Mouse (Mus musculus) heart, adult 9 months (tissue): ENCODE measurements around the gene Gm10837.
"Not testable (repeated sequence)": the region's sequence is repeated elsewhere in the genome, so short reads cannot be mapped to it uniquely, and the experiment has no call there.

Experiments
- DNase-seq, 2 experiments: peaks; one replicate each; pipeline ENCODE4 v3.0.0; 2022; ENCODE audit warnings: low spot score in 2 of 2

The Gm10837 gene

DNA sequence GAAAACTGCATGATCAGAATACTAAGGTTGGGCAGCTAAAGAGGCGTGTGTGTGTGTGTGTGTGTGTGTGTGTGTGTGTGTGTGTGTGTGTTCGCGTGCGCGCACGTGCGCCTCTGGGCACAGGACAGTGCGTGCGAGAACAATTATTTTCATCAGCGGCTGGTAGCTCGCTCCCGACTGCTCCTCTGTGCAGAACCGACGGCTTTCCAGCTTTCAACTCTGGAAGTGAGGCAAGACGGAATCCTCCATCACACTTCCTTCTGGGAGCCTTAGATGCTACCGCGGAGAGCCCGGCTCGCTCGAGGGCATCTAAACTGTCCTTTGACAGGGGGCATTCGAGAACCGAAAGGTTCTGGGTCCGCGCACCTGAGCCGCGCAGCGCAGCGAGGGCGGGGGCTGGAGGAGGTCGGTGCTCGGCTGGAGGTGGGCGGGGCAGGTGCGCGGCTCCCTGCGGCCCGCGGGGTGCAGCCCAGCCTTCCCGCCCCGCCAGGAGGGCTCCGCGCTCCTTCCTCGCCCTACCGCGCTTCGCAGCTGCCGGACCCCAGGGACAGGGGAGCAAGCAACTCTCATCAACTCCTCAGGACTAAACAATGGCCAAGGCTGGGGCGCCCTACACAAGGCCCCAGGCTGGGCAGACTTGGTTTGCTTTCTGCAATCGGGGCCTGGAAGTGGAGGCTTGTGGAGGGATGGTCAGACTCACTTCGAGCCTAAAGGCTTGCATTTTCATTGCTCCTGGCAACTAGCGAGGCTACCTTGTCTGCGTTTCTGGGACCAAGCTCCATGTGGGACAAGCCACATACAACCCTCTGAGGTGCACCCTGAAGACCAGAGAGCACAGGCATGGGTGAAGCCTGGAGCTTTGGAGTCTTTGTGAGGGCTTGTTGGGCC, at the start of gene Gm10837:
Gene Gm10837, plus strand, starts transcription at position 146 of the 888 bp plus-strand sequence.
- DNase-seq: no peak

DNA sequence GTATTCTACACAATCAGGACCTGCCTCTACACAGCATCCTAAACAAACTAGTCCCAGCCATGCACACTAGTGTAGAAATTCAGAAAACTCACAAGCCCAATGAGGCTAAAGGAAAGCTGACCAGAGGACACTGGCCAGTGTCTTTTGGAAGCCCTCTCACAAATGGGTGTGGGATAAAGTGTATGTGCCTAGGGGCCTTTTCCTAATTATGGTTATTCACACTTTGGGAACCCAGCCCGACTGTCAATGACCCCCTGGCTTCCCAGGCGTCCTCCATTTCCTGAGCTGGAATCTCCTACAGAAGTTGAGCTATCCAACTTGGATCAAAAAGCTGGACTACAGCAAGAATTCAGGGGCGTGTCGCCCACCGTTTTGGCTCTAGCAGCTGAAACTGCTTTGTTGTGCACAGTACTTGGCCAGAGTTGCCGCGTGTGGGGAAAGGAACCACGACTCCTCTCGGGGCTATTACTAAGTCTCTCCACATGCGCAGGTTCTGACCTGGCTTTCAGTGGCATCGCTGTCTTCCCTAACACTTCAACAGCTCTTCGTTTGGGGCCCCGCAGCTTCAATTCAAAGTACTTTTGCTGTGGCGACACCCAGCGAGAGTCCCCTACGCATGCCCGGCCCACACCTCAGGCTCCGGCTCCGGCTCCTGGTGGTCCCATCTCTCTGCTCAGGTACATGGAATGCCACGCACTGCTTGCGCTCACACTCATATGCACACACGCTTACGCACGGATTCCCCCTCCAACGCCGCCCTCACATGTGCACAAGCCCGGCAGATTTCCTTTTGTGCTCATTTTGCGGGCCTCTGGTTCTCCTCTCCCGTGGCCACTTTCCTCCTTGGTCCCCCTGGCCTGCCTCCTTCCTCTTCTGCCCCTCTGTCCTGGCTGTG, 40.5 kb upstream of the Gm10837 start:
- no peak for DNase-seq

DNA sequence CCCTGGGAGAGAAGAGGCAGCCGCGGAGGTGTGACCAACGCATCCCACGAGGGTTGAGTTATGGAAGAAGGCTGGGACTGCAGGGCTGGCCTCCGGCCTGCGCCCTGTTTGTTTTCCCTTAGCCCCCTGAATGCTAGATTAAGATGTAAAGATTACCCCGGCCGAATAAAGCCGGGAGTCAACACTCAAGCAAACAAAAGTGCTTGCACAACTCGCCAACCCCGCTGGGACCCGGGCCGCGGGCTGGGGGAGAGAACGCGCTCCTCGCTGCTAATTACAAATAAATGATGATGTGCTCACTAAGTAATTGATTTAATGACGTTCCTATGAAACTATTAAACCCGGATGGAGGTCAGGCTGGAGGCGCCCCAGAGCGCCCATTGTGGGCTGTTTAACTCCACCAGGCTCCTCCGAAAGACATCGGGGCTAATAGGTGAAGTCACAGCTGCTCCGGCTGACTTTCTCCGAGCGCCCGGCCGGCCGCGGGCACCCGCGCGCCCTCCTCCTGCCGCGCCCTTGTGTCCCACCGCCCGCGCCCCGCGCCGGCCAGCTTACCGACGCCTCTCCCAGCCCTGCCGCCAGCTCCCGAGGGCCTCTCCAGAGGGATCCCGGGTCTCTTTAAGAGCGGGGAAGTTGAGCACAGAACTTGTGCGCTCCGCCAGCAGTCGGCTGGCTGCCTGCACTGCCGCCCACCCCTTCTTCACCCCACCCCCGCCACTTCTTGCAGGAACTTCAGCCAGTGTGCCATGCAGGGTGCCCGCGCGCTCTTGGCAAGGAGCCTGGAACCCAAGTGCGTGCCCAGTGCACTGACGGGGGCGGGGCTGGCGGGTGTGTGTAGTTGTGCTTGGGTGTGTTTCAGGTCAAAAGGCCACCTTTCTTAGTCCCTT, 39.6 kb upstream of the Gm10837 start, which contains the start of gene Gm5089:
Gene Gm5089, minus strand, starts transcription at position 620 of the 887 bp plus-strand sequence.
- DNase-seq: no peak

DNA sequence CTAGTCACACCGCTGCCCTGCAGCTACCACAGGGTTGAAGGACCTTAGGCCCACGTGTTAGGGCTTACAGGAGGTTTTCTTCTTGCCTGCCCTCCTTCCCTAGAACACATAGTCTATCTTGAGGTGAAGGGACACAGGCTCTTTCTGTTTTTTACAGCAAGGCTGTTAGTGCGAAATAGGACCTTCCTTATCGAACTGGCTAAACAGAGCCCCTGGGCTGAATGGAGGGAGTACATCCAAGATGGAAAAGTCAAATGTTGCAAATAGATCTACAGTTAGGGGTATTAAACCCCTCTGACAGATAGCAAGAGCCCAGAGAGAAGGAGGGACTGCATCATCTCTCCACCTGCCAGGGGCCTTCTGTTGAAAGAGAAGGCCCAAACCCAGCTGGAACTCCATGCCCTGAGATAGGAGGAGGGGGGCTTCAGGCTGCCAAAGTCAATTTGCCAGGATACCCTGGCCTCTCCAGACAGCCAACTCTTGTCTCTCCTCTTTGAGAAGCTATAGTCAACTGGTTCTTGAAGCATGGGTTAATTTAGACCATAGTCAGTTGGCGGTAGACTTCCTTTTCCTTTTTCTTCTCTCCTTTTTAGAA, 38.7 kb upstream of the Gm10837 start:
- no peak for DNase-seq

DNA sequence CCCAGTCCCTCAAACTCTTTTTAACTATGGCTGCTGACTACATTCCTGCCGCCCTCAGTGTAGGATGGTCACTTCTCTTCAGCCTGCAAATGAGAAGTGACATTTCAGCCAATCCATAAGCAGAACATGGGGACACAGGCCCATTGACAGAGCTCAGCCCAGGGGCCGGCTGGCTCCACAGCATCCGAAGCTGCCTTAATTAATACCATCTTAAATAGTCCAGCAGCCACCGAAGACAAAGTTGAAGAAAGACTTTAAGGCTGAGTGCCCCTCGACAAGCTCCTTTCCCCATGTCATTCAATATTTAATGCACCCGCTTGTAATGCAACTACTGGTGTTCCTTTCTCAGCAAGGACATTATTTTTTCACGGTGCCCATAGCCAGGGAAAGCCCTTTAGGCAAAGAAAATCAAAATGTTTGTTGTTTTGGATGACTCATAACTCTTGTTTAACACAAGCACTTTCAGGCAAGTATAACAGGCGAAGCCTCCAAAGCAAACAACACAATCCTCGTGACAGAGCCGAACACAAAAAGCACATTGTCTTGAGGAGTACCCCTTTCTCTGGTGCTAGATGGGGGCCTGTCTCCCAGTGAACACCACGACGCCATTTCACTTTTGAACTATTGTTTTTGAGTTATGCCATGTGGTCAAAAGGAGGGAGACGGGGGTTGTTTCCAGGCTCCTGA, 37.5 kb upstream of the Gm10837 start:
- DNase-seq: no peak

DNA sequence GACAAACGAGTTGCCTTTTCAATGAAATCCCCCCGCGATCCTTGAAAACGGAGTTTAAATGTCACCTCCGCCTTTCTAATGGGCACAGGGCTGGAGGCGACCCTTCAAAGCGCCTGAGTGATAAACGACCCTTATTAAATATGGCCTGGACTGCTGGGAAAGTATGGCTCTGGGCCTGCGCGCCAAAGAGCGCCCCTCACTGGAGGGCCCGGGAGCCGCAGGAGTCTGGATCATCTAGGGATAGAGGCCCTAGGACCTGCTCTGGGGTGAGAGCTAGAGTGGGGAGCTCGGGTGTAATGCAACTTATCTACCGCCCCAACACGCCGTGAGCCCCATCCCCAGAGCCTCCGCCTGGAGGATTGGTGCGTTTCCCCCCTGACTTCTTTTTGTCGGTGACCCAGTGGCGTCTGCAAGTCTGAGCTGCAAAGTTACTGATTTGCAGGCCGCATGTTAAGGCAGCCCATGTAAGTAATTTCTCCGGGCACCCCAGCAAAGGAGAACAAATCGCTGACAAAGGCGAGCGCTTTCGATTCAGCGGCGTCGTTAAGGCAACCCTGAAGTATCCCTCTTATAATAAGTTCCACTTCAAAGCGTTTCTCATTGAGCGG, 36.9 kb upstream of the Gm10837 start:
- DNase-seq: no peak

DNA sequence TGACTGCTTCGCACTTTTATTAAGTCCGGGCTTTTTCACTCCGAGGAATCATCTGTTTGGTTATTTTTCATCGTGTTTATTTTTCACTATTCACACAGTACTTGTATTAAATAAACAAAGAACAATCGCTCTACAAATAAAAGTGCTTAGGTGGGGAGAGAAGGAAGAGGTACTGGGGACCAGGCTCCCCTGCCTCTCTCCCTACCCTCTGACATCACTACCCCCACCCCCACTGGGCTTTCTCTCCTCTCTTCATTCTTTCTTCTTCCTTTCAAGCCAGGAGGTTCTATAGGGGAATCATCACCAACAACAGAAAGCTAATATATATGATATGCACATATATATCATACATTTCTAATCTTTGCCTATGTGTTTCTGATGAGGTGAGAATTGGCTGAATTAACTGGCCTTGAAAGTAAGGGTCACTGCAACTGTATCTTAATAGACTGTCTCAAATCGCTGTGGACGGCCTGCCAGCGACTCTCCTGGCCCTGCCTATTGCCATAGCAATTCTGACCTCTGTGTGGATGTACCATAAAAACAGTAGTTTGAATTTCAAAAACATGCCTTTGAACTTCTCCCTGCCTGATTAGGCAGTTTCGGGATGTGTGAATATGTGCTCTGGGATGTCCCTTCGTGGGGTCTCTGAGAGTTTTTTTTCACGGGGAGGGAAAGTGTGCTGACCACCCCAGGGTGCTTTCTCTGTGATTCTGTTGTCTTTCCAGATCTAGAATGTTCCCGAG, 36.2 kb upstream of the Gm10837 start:
- DNase-seq: no peak

DNA sequence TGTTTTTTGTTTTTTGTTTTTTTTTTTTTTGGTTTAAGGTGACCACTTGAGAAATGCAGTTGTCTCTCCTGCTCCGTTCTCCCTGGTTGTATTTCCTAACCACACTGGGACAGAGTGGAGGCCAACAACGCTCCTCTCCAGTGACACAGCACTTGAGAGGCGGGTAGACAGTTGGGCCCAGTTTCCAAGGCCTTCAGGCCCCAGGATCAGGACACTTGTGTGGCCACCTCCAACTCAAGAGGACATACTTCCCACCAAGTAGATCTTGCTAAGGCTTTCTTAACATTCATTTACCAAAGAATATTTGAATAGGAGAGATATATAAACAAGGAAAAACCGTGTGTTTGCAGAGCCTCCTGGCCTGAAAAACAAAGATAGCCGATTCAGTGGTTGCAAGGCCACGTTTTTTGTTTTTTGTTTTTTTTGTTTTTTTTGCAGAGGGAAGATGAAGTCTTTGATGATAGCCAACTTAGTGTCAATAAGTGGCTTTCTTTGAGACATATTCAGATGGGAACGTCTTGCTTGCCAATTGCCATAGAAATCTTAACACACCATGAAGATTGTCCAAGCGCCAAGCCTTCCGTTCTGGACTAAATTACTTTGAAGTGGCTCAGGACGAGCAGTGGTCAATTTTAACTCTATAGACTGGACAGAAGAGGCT, 35.4 kb upstream of the Gm10837 start:
- no peak for DNase-seq

DNA sequence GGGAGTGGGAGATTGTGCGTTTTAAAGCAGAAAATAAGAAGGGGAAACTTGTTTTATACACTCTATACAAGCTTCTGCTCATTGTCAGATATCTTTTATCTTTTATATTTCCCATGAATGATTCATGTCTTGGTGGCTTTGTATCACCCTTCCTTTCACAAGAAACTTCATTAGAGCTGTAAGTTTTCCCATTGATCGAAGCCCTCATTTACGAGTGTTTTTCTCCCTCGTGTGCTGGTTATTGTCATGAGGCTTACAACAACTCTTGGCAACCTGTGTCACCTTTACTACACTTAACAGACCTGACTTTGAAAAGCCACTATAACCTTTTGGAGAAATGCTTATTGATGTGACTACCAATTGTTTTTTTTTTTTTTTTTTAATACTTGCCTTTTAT, 34.8 kb upstream of the Gm10837 start:
- DNase-seq: no peak

DNA sequence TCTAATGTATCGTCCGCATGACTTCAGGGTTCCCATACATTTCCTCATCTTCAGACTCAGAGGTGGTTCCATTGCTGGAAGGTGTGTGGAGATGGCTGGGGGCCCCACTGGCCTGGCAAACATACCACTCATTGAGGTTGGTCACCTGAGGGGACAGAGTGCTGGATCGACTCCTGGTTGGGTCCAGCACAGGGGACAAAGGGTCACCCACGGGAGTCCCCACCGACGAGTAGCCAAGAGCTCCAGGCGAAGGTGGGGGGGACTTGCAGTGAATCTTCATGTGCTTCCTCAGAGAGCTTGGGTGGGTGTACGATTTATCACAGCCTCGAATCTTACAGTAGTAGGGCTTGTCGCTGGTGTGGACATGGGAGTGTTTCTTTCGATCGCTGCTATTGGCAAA, 31.1 kb upstream of the Gm10837 start:
- not testable (repeated sequence) for DNase-seq

DNA sequence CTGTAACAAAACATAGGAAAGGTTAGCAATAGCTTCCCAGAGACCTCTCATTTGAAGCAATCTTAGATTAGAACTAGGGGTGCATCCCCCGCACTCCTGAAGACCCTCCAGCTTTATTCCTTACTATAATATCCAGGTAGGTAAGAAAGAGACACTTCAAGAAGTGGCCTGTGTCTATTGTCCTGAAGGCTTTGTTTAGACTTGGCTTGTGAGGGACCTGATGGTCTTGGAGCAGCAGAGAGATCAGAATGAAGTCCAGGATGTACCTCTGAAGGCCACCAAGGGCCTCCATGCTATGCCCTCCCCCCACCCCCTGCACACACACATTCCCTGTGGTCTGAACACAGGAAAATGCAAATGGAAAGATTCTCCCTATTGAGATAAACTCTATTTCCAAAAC, 30.6 kb upstream of the Gm10837 start:
- no peak for DNase-seq

DNA sequence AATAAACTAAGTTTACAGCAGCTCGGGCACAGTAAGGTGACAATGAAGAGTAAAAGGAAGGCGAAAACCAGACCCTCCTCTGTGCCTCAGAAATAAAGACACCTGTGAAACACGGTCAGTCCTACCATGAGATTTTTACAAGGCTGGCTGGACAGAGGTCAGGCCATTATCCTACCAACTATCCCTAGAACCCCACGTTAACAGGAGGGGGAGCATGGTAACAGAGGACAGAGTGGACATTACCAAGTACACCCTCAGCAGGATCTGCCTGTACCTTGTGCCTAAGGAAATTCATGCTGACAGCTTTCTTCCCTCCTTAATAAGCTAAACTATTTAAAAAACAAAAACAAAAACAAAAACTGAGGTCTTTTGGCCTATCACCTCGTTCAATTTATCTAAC, 30.2 kb upstream of the Gm10837 start:
- DNase-seq: no peak

DNA sequence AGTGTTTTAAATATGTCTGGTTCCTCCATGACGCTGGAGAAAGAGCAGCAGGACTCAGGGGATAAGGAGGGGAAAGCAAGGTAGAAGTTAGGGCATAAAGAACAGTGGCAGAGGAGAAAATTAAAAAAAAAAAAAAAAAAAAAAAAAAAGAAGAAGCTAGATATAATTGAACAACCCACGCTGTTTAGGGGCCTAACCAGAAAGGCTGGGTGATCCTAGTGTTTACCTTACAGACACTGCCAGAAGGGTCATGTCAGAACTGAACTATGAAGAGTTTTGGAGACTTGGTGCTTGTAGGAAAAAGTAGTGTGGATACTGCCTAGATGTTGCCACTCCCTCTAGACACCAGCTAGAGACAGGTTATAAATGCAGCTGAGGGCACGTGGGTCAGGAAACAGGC, 28.9 kb upstream of the Gm10837 start:
- DNase-seq: no peak

DNA sequence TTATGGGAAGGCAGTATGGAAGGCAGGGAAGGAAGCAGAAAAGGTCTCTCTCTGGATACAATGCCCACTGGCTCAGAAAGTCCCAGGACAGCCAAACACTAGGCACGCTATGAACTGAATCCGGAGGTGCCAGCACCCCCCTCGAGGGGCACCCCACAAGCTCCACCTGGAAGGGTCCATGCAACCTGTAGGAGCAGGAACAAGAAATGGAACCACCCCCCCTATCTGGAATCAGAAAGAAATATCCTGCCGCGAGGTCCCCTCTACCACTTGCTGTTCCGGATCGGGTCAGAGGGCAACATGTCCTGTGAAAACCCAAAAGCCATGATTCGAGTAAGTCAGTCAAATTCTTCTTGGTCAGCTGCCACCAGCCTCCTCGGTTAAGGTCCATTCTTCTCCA, 28.4 kb upstream of the Gm10837 start:
- no peak for DNase-seq

DNA sequence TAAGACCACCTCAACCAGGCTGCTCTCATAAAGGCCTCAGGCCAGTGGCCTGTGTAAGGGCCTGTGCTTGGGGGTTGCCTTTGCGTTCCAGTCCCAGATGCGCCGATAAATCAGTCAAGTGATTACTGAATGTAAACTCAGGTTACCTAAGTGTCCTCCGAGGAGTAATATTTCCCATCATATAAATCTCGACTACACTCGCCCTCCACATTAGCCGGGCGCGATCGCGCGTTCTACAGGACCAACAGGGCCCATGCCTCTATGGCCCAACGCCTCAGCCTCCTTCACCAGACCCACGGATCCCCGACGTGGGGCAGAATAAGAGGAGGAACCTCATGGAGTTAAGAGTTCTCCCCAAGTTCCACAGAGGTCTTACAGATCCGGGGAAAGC, 27.7 kb upstream of the Gm10837 start:
- DNase-seq: no peak

DNA sequence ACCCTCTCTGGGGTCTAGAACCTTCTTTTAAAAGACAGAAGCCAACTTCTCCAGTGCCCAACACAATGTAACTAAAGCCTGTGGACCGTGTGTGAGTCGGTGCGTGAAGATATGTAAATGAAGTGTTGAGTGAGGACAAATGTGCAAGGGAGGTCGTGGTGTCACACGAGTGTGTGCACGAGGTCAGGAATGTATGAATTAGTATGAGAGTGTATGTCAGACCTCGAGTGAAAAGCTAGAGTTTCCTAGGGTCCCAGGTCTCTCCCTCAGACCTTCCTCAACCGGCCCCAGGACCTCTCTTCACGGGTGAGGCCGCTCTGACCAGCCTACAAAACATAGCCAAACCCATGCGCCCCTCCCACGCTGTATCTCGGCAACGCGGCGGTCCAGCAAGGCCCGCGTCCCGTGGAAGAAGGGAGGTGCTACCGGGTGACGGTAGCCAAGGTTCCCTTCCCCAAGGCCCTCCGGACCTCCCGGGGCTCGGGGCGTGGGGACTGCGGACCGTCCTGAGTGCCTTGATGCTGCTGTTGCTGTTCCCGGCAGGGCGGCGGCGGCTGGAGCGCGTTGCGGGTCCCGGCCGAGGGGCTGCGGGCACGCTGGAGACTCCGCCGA, 27.2 kb upstream of the Gm10837 start:
- no peak for DNase-seq

DNA sequence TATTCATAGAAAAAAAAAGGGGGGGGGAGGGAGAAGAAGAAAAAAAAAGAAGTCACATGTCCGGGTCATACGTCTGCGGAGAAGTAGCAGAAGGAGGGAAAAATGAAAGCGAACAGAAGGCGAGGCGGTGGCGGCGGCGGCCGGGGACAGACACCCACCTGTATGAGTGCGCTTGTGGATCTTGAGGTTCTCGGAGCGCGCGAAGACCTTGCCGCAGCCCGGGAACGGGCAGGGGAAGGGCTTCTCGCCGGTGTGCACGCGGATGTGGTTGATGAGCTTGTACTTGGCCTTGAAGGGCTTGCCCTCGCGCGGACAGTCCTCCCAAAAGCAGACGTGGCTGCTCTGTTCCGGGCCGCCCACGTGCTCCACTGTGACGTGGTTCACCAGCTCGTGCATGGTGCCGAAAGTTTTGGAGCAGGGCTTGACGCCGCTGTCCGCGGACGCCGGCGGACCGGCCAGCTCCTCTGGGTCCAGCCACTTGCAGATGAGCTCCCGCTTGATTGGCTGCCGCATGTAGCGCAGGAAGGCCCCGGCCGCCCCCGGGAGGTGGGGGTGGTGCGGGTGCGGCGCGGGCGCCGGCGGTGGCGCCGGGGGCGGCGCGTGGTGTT, 26.5 kb upstream of the Gm10837 start:
- DNase-seq: not testable (repeated sequence)

DNA sequence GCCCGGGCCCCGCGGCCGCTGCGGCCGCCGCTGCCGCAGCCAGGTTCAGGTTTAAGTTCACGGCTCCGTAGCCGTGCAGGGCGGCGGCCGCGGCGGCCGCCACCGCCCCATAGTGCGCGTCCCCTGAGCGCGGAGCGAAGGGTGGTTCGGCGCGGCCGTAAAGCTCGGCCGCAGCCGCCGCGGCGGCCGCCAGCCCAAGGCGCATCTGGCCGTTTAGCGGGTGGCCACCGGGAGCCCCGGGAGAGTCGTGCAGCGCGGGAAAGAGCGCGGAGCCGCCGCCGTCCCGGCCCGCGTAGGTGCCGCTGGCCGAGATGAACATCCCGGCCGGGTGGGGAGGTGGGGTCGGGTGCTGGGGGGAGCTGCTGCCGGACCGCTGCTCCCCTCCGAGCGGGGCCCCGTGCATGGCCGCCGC, 26.0 kb upstream of the Gm10837 start:
- no peak for DNase-seq
